Mouse (Mus musculus) cortical plate, adult 2 months (tissue): ENCODE measurements at regions not wholly inside any gene's neighbourhood (a gene's known extent, or its start where the extent isn't known, plus 50 kb on each side); places are given as distances from the start of the nearest gene placed in this dataset.

Source experiments
- H3K27ac ChIP-seq: fragments of 200-500 bp; 2 replicates; pipeline ENCODE4 v1.5.1; 2012; ENCODE audit warnings: low read length, control low read depth, inconsistent platforms; ENCODE audit not compliant: insufficient read depth
- H3K4me1 ChIP-seq: fragments of 200-500 bp; 2 replicates; pipeline ENCODE4 v1.6.1; 2011; ENCODE audit warnings: low read length; ENCODE audit not compliant: control insufficient read depth, insufficient read depth
- H3K4me3 ChIP-seq: fragments of 200-500 bp; 2 replicates; pipeline ENCODE4 v1.5.1; 2011; ENCODE audit warnings: mild to moderate bottlenecking, low read length, control low read depth; ENCODE audit not compliant: insufficient read depth
- CTCF ChIP-seq: fragments of 200-500 bp; IDR thresholded peaks from 2 replicates; pipeline ENCODE4 v1.5.1; 2011; ENCODE audit warnings: mild to moderate bottlenecking, control low read depth, low read length; ENCODE audit not compliant: insufficient read depth; ENCODE audit errors: extremely low read depth
- POLR2A ChIP-seq: fragments of 200-500 bp; IDR thresholded peaks from 2 replicates; pipeline ENCODE4 v1.6.1; 2011; ENCODE audit warnings: mild to moderate bottlenecking, low read length, control low read depth; ENCODE audit not compliant: insufficient read depth; ENCODE audit errors: extremely low read depth

- Histone ChIP-seq H3K4me3 (no peak overlapping the region), H3K4me1 (no peaks in the 10 kb centered on the region), H3K27ac (no peak overlapping the region)
- TF ChIP-seq POLR2A: no peak
- no peak for TF ChIP-seq CTCF
These were observed 262.8 kb downstream of the Atp6ap1l start for GRCm38 (mm10) chr13:90642206-90642823.
